Mouse (Mus musculus) C2C12 (cell line): Measurements from ENCODE around the gene Fbxo2.

ENCODE experiments used
- CEBPB ChIP-seq: IDR thresholded peaks from one replicate; pipeline ENCODE4 v1.6.1; 2011; ENCODE audit warnings: low read depth, mild to moderate bottlenecking, control low read depth, moderate library complexity
- CTCF ChIP-seq: IDR thresholded peaks from one replicate; pipeline ENCODE4 v1.5.1; 2011; ENCODE audit not compliant: control insufficient read depth, insufficient read depth, insufficient read length
- MAX ChIP-seq: IDR thresholded peaks from one replicate; pipeline ENCODE4 v1.6.1; 2011; ENCODE audit warnings: mild to moderate bottlenecking, control low read depth

GRCm38 (mm10) chr4:148128672-148129071 is 31.7 kb upstream of the Fbxo2 start:
- TF ChIP-seq CTCF: no peak
- no peak for TF ChIP-seq MAX
- TF ChIP-seq CEBPB: no peak
